Mouse (Mus musculus): Measurements from ENCODE around the gene Sipa1l1. TPM values are rescaled to one million over a fixed set of nuclear protein-coding genes. Genes with fewer than 3 reads are reported as not detected.
"Not testable (repeated sequence)": the region's sequence is repeated elsewhere in the genome, so short reads cannot be mapped to it uniquely, and the experiment has no call there.

Gene Sipa1l1
- polyA plus RNA-seq, 1 experiment from 2014 or later: 14.5 TPM

DNA sequence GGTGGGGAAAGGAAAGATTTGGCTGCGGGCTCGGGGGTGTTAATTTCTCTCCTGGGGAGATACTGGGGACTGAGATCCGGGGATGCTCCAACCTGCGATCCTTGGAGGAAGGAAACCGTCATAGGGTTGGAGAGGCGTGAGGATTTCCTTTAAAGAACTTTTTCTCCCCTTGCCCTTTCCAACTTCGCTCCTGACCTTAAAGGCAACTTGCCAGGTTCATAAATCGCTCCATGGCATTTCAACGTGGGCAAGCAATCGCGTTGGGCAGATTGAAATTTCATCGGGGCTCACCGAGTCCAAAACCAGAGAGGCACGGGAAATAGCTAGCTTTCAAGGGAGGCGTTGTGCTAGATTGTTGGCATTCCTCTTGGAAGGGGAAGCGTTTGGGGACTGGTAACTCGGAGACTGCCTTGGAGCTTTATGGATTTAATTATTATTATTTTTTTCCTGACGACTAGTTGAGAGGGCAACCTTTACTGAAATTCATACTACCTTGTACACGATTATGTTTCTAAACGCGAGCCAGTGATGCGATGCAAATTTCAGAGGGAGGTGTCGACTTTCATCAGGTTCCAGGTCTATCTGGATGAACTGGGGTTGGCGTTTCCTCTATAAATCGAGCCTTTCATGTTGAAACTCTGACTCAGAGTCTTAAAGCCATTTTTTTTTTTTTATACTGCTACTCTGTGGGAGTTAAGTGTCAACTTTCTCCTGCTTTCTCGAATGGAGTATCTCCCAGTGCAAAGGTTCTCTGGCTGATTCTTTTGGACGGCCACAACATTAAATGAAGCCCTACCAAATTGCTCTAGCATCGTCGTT lies 1.6 kb downstream of the Sipa1l1 start:
- H3K9ac ChIP-seq (replicated peaks; ENCODE audit: low read length): peak overlapping the region; percentile 79
- ATAC-seq (ENCODE audit: low FRiP score, low TSS enrichment) (no peak), DNase-seq (peak; percentile 51)
- no peaks in the 10 kb centered on the region for H3K27me3 ChIP-seq (ENCODE audit: control insufficient read depth, insufficient read depth, low read length)
- no peaks in the 10 kb centered on the region for H3K9me3 ChIP-seq (ENCODE audit: control insufficient read depth, low read length)
- H3K4me1 ChIP-seq (ENCODE audit: control insufficient read depth, insufficient read depth, low read length): peaks cover 20% of the 10 kb centered on the region; the same call in 1 of the 2 replicates
- no peaks in the 10 kb centered on the region for H3K36me3 ChIP-seq (ENCODE audit: control insufficient read depth, insufficient read depth, low read length)
- peak overlapping the region; percentile 85 for H3K4me3 ChIP-seq (replicated peaks; ENCODE audit: low read depth, low read length)
- H3K27ac ChIP-seq (replicated peaks; ENCODE audit: low read depth, low read length): peak overlapping the region; percentile 89; the same call in 1 of the 2 replicates
- 2% methylated on average over 29 of the region's 29 CpGs for WGBS
- peak overlapping the region; percentile 95 for H3K4me2 ChIP-seq (ENCODE audit: low read length)

DNA sequence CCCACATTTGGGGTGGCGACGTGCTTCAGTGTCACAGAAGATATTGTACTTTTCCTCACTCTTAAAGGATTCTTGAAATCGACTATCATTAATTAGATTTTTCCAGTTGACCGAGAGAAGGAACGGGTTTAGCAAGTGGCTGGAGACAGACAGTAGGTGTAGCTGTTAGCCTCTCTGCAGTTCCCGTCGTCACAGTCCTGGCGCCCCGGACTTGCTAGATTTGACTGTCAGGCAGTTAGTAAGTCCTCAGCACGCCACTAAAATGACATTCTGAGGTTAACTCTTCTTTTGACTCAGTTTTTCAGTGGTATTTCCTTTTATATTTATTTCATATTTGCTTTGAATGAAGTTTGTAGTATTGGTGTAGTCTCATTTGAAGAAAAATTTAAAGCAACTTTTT lies 2.5 kb downstream of the Sipa1l1 start:
- Histone ChIP-seq H3K4me2 (ENCODE audit: low read length) (peak overlapping the region; percentile 95), H3K27me3 (ENCODE audit: control insufficient read depth, insufficient read depth, low read length) (no peaks in the 10 kb centered on the region), H3K9ac (replicated peaks; ENCODE audit: low read length) (no peak overlapping the region; the same call in 1 of the 2 replicates), H3K4me1 (ENCODE audit: control insufficient read depth, insufficient read depth, low read length) (peaks cover 20% of the 10 kb centered on the region; the same call in 1 of the 2 replicates), H3K9me3 (ENCODE audit: control insufficient read depth, low read length) (no peaks in the 10 kb centered on the region), H3K36me3 (ENCODE audit: control insufficient read depth, insufficient read depth, low read length) (no peaks in the 10 kb centered on the region), H3K27ac (replicated peaks; ENCODE audit: low read depth, low read length) (no peak overlapping the region), H3K4me3 (replicated peaks; ENCODE audit: low read depth, low read length) (peak overlapping the region; percentile 85)
- 20% methylated on average over 10 of the region's 10 CpGs for WGBS
- DNase-seq (peak; percentile 76), ATAC-seq (ENCODE audit: low FRiP score, low TSS enrichment) (no peak)

GRCm38 (mm10) chr12:82173623-82174022 lies 4.5 kb downstream of the Sipa1l1 start:
- Histone ChIP-seq H3K4me1 (ENCODE audit: control insufficient read depth, insufficient read depth, low read length) (peaks cover 14% of the 10 kb centered on the region; the same call in 1 of the 2 replicates), H3K9me3 (ENCODE audit: control insufficient read depth, low read length) (no peaks in the 10 kb centered on the region), H3K27me3 (ENCODE audit: control insufficient read depth, insufficient read depth, low read length) (no peaks in the 10 kb centered on the region), H3K4me2 (ENCODE audit: low read length) (no peak overlapping the region), H3K9ac (replicated peaks; ENCODE audit: low read length) (no peak overlapping the region), H3K27ac (replicated peaks; ENCODE audit: low read depth, low read length) (no peak overlapping the region), H3K36me3 (ENCODE audit: control insufficient read depth, insufficient read depth, low read length) (no peaks in the 10 kb centered on the region), H3K4me3 (replicated peaks; ENCODE audit: low read depth, low read length) (no peak overlapping the region)
- ATAC-seq (ENCODE audit: low FRiP score, low TSS enrichment) (no peak), DNase-seq (no peak)
- WGBS: 95% methylated on average over 1 of the region's 1 CpGs

DNA sequence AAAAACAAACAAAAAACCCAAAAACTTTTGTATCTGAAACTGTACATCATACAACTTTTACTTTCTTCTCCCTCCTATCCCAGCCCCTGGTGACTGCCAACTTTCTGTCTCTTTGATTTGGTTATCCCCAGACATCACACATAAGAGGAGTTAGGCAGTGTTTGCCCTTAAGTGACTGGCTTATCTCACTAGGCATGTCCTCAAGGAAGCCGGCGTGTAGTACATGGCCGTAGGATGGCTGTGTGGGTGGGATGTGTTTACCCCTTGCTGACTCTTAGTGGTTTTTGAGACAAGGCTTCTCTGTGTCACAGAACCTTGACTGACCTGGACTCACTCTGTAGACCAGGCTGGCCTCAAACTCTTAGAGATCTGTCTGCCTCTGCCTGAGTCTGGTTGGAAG lies 6.6 kb downstream of the Sipa1l1 start:
- Histone ChIP-seq H3K4me2 (ENCODE audit: low read length) (no peak overlapping the region), H3K4me1 (ENCODE audit: control insufficient read depth, insufficient read depth, low read length) (0 out of 2 replicates have a peak, but pooled peaks cover 9% of the 10 kb centered on the region), H3K27me3 (ENCODE audit: control insufficient read depth, insufficient read depth, low read length) (no peaks in the 10 kb centered on the region), H3K9ac (replicated peaks; ENCODE audit: low read length) (no peak overlapping the region), H3K36me3 (ENCODE audit: control insufficient read depth, insufficient read depth, low read length) (no peaks in the 10 kb centered on the region), H3K9me3 (ENCODE audit: control insufficient read depth, low read length) (no peaks in the 10 kb centered on the region), H3K4me3 (replicated peaks; ENCODE audit: low read depth, low read length) (no peak overlapping the region), H3K27ac (replicated peaks; ENCODE audit: low read depth, low read length) (no peak overlapping the region)
- 97% methylated on average over 3 of the region's 3 CpGs for WGBS
- ATAC-seq (ENCODE audit: low FRiP score, low TSS enrichment) (no peak), DNase-seq (no peak)

- Histone ChIP-seq H3K9ac (replicated peaks; ENCODE audit: low read length) (no peak overlapping the region), H3K27ac (replicated peaks; ENCODE audit: low read depth, low read length) (no peak overlapping the region), H3K4me2 (ENCODE audit: low read length) (no peak overlapping the region), H3K27me3 (ENCODE audit: control insufficient read depth, insufficient read depth, low read length) (no peaks in the 10 kb centered on the region), H3K9me3 (ENCODE audit: control insufficient read depth, low read length) (no peaks in the 10 kb centered on the region), H3K4me3 (replicated peaks; ENCODE audit: low read depth, low read length) (no peak overlapping the region), H3K36me3 (ENCODE audit: control insufficient read depth, insufficient read depth, low read length) (no peaks in the 10 kb centered on the region), H3K4me1 (ENCODE audit: control insufficient read depth, insufficient read depth, low read length) (no peaks in the 10 kb centered on the region)
- DNase-seq (no peak), ATAC-seq (ENCODE audit: low FRiP score, low TSS enrichment) (no peak)
- WGBS: 92% methylated on average over 4 of the region's 4 CpGs
These were observed 9.5 kb downstream of the Sipa1l1 start for GRCm38 (mm10) chr12:82178636-82179035.

DNA sequence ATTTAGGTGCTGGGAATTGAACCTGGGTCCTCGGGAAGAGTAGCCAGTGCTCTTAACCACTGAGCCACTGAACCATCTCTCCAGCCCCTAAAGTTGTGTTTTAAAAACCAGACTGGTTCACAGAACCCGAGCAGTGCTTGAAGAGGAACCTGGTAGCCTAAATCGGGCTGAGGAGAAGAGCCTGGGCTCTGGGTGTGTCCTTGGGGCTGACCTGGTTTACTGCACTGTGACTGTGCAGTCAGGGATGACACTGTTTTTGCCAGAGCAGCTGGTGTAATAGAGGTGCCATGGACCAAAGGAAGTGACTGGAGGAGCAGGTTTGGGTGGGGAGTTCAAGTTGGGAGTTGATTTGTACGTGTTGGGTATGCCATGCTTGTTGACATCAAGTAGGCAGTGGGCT lies 10.5 kb downstream of the Sipa1l1 start:
- H3K4me3 ChIP-seq (replicated peaks; ENCODE audit: low read depth, low read length): no peak overlapping the region
- H3K4me2 ChIP-seq (ENCODE audit: low read length): no peak overlapping the region
- 94% methylated on average over 4 of the region's 4 CpGs for WGBS
- no peaks in the 10 kb centered on the region for H3K9me3 ChIP-seq (ENCODE audit: control insufficient read depth, low read length)
- no peak for DNase-seq
- no peak overlapping the region for H3K27ac ChIP-seq (replicated peaks; ENCODE audit: low read depth, low read length)
- no peaks in the 10 kb centered on the region for H3K36me3 ChIP-seq (ENCODE audit: control insufficient read depth, insufficient read depth, low read length)
- no peak overlapping the region for H3K9ac ChIP-seq (replicated peaks; ENCODE audit: low read length)
- H3K27me3 ChIP-seq (ENCODE audit: control insufficient read depth, insufficient read depth, low read length): no peaks in the 10 kb centered on the region
- ATAC-seq (ENCODE audit: low FRiP score, low TSS enrichment): no peak
- no peaks in the 10 kb centered on the region for H3K4me1 ChIP-seq (ENCODE audit: control insufficient read depth, insufficient read depth, low read length)

- ATAC-seq (ENCODE audit: low FRiP score, low TSS enrichment): not testable (repeated sequence)
These were observed 17.0 kb downstream of the Sipa1l1 start for GRCm38 (mm10) chr12:82186156-82186555.

DNA sequence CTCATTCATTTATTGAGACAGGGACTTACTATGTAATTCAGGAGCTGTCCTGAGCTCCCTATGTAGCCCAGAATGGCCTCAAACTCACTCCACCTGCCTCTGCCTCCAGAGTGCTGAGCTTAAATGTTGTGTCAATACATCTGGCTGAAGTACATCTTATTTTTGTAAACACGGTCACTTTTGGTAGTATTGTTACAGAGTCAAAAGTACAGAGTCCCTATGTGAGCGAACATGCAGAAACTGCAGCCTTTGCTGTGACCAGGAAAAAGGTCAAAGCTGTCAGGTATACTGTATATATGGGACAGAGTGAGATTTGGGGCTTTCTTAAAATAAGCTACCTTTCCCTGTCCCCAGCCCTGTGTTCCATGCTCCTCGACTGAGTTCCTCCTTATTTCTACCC lies 17.6 kb downstream of the Sipa1l1 start:
- no peaks in the 10 kb centered on the region for H3K27me3 ChIP-seq (ENCODE audit: control insufficient read depth, insufficient read depth, low read length)
- no peak for DNase-seq

More at GRCm38 (mm10) chr12:82186156-82186555, 17.0 kb downstream of the Sipa1l1 start:
- not testable (repeated sequence) for DNase-seq; H3K4me3 ChIP-seq (replicated peaks; ENCODE audit: low read depth, low read length); H3K4me2 ChIP-seq (ENCODE audit: low read length); H3K9ac ChIP-seq (replicated peaks; ENCODE audit: low read length); H3K27me3 ChIP-seq (ENCODE audit: control insufficient read depth, insufficient read depth, low read length); H3K4me1 ChIP-seq (ENCODE audit: control insufficient read depth, insufficient read depth, low read length); H3K9me3 ChIP-seq (ENCODE audit: control insufficient read depth, low read length); H3K27ac ChIP-seq (replicated peaks; ENCODE audit: low read depth, low read length); H3K36me3 ChIP-seq (ENCODE audit: control insufficient read depth, insufficient read depth, low read length)

More for the DNA sequence above, 17.6 kb downstream of the Sipa1l1 start:
- Histone ChIP-seq H3K4me2 (ENCODE audit: low read length) (no peak overlapping the region), H3K4me3 (replicated peaks; ENCODE audit: low read depth, low read length) (no peak overlapping the region), H3K4me1 (ENCODE audit: control insufficient read depth, insufficient read depth, low read length) (no peaks in the 10 kb centered on the region), H3K9me3 (ENCODE audit: control insufficient read depth, low read length) (no peaks in the 10 kb centered on the region), H3K27ac (replicated peaks; ENCODE audit: low read depth, low read length) (no peak overlapping the region), H3K36me3 (ENCODE audit: control insufficient read depth, insufficient read depth, low read length) (no peaks in the 10 kb centered on the region), H3K9ac (replicated peaks; ENCODE audit: low read length) (no peak overlapping the region)
- 83% methylated on average over 3 of the region's 3 CpGs for WGBS
- no peak for ATAC-seq (ENCODE audit: low FRiP score, low TSS enrichment)
